Mouse (Mus musculus): Measurements from ENCODE around the gene Fut7.

GRCm38 (mm10) chr2:25391266-25391665 lies 31.8 kb upstream of the Fut7 start:
- TF ChIP-seq CTCF (IDR thresholded peaks at IDR 0.05; ENCODE audit: low read depth) (no peak), EP300 (IDR thresholded peaks at IDR 0.05; ENCODE audit: low read depth) (no peak)
